Mouse (Mus musculus) heart, postnatal 0 days (tissue): ENCODE data around the gene Hoxd8. TPM values are rescaled to one million over a fixed set of nuclear protein-coding genes. Genes with fewer than 3 reads are reported as not detected.
A peak's percentile ranks its signal among the peaks of the same experiment; 100 is the strongest.

Experiments used
- ATAC-seq: fragments of 200-750 bp; cut with Nextera tagmentation; 2 replicates; pipeline ENCODE4 v1.8.0; 2017; ENCODE audit warnings: low read depth, moderate number of reproducible peaks, moderate library complexity; ENCODE audit not compliant: insufficient read depth
- DNase-seq: peaks from one replicate; pipeline ENCODE4 v3.0.0-alpha.2; 2016; ENCODE audit warnings: low spot score
- H3K27ac ChIP-seq: fragments of 300-500 bp; sonication (generic); 2 replicates; pipeline ENCODE4 v1.5.1; 2014; ENCODE audit warnings: low read depth, mild to moderate bottlenecking
- H3K27me3 ChIP-seq: fragments of 300-500 bp; sonication (generic); 2 replicates; pipeline ENCODE4 v1.6.1; 2014; ENCODE audit warnings: low read length, mixed read lengths; ENCODE audit not compliant: control insufficient read depth, insufficient read depth
- H3K36me3 ChIP-seq: fragments of 300-500 bp; sonication (generic); replicated peaks from 2 replicates; pipeline ENCODE4 v1.6.1; 2014; ENCODE audit warnings: low read length, mixed read lengths; ENCODE audit not compliant: control insufficient read depth, insufficient read depth
- H3K4me1 ChIP-seq: fragments of 300-500 bp; sonication (generic); 2 replicates; pipeline ENCODE4 v1.6.1; 2014; ENCODE audit warnings: antibody characterized with exemption; ENCODE audit not compliant: control insufficient read depth, insufficient read depth
- H3K4me2 ChIP-seq: fragments of 300-500 bp; sonication (generic); 2 replicates; pipeline ENCODE4 v1.6.1; 2014; ENCODE audit warnings: low read depth, mild to moderate bottlenecking, low read length, moderate library complexity
- H3K4me3 ChIP-seq: fragments of 300-500 bp; sonication (generic); 2 replicates; pipeline ENCODE4 v1.5.1; 2014; ENCODE audit warnings: low read depth, low read length
- H3K9ac ChIP-seq: fragments of 300-500 bp; sonication (generic); replicated peaks from 2 replicates; pipeline ENCODE4 v1.6.1; 2014; ENCODE audit warnings: low read depth, low read length, mixed read lengths
- H3K9me3 ChIP-seq: fragments of 300-500 bp; sonication (generic); replicated peaks from 2 replicates; pipeline ENCODE4 v1.6.1; 2016; ENCODE audit warnings: low read length; ENCODE audit not compliant: control insufficient read depth
- CTCF ChIP-seq: IDR thresholded peaks from 2 replicates; pipeline ENCODE4 v1.5.1; 2016; ENCODE audit warnings: antibody characterized with exemption, control low read depth, low read depth
- EP300 ChIP-seq: IDR thresholded peaks from 2 replicates; pipeline ENCODE4 v1.6.1; 2016; ENCODE audit warnings: antibody characterized with exemption, low read depth
- WGBS: fragments of 180-500 bp; shearing (Covaris S2); extraction: QIAGEN DNeasy Blood & Tissue Kit; methylation state at CpG from one replicate; pipeline ENCODE4 v1.1.7; 2014; 5-methylcytosine and 5-hydroxymethylcytosine counted together
- polyA plus RNA-seq: library from polyadenylated mRNA; unstranded; fragments of >200 nt; fragmentation: Nextera tagmentation; extraction: Ambion mirVana; gene quantifications from 2 replicates; pipeline ENCODE4 v1.2.1, GENCODE M21; 2015
- total RNA-seq: library from RNA; depleted of rRNA; stranded (reverse); fragments of >200 nt; gene quantifications from 2 replicates; pipeline ENCODE4 v1.2.3, GENCODE M21; 2014; ENCODE audit warnings: low replicate concordance

Gene Hoxd8
- total and polyA plus RNA-seq, 2 experiments from 2014 or later: 0.23 to 1.5 TPM

DNA sequence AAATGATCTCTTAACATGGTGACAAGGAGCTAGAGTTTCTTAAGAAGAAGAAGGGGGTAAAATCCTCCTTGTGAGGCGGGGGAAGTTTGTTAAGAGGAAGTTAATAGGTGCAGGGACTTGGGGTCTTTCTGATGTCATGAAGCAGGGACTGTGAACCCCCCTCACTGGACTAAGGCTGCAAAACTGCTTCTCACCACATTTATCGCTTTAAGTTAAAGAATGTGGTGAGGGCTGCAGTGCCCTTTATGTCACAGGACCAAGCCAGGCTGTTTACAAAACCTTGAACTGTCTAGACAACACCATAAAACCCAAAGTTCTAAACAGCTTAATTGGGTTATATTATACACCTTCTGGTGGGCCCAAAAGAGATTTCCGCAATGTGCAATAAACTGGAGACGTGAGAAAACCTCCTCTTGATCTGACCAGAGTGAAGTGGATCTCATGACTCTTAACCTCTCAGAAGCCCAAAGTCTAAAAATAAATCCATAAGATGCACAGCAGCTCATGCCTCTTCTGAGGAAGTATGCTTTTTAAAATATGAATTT, 19.3 kb upstream of the Hoxd8 start:
- H3K9ac ChIP-seq: no peak overlapping the region
- H3K27ac ChIP-seq: no peak overlapping the region
- peaks cover 9% of the 10 kb centered on the region; the same call in 1 of the 2 replicates for H3K4me1 ChIP-seq
- no peaks in the 10 kb centered on the region for H3K9me3 ChIP-seq
- ATAC-seq: no peak
- H3K36me3 ChIP-seq: no peaks in the 10 kb centered on the region
- TF ChIP-seq CTCF (no peak), EP300 (no peak)
- peaks cover 99% of the 10 kb centered on the region for H3K27me3 ChIP-seq
- no peak overlapping the region for H3K4me2 ChIP-seq
- DNase-seq: no peak
- 15% methylated on average over 4 of the region's 4 CpGs for WGBS
- no peak overlapping the region for H3K4me3 ChIP-seq

DNA sequence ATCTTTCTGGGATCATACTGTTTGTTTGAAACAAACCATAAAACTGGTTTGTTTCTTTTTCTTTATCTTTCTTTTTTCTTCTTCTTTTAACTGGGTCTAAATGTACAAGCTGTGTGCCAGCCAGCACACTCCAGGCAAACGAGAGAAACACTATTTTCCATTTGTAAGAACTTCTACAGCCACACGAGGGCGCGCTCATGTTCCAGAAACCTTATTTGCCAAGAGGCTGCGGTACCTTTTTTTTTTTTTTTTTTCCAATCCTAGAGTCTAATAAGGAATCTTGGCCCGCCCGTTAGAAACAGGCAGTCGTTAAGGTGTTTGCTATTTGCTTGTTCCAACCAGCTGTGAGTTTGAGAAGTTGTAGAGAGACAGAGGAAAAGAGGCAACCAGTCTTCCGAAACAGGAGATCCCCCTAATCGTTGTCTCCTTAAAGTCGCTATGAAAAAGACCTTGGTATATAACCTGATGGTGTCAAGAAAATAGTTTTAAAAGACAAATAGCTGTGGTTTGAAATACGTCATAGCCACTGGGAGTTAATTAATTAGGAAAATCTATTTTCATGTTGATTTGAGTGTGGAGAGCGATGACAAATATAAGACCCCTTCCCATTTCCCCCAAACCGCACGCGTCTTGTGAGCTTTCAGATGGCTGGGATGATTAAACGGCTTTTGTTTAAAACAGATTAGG, 18.0 kb upstream of the Hoxd8 start:
- peak; percentile 56 for TF ChIP-seq CTCF
- TF ChIP-seq EP300: no peak
- H3K27me3 ChIP-seq: peaks cover 99% of the 10 kb centered on the region

DNA sequence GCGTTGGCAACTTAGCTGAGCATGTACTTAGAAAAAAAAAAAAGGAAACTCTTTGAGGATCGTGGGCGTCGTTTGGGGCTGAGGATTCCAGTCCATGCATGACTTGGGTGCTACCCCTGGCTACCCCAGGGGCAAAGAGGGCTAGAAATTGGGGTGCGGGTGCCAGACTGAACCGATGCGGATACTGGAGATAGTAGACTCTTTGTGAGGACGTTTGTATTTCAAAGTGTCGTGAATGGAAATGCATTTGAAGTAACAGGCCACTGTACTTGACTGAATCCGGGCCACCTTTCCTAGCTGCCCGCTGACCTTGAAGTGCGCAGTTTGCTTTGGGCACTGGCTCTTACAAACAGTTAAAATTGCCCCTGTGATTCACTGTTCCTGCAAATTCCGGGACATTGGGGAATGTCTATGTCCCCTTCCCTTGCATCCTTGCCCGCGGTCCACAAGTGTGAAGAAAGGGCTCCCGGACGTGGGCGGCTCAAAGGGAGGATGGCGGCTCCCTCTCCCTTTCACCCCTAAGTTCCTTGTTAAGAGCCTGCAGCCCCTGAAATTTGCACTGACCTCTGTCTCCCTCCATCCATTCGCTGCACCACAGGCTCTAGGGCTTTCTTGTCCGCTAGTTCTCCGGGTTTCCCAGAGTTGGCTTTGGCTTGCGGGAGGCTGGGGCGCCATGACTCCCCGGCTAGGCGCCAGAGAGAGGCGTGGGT, 17.3 kb upstream of the Hoxd8 start:
- ATAC-seq (no peak), DNase-seq (no peak)
- Histone ChIP-seq H3K9me3 (no peaks in the 10 kb centered on the region), H3K27ac (no peak overlapping the region), H3K4me2 (no peak overlapping the region), H3K27me3 (peaks cover 99% of the 10 kb centered on the region), H3K36me3 (no peaks in the 10 kb centered on the region), H3K4me1 (peaks cover 4% of the 10 kb centered on the region; the same call in 1 of the 2 replicates), H3K4me3 (0 out of 2 replicates have a peak overlapping the region, but pooled peaks have one; percentile 3), H3K9ac (no peak overlapping the region)
- 2% methylated on average over 27 of the region's 27 CpGs for WGBS
- TF ChIP-seq CTCF (no peak), EP300 (no peak)

More for the DNA sequence above, 18.0 kb upstream of the Hoxd8 start:
- Histone ChIP-seq H3K36me3 (no peaks in the 10 kb centered on the region), H3K4me1 (peaks cover 9% of the 10 kb centered on the region; the same call in 1 of the 2 replicates), H3K4me3 (no peak overlapping the region), H3K4me2 (no peak overlapping the region), H3K27ac (no peak overlapping the region), H3K9ac (no peak overlapping the region), H3K9me3 (no peaks in the 10 kb centered on the region)
- 7% methylated on average over 17 of the region's 17 CpGs for WGBS
- DNase-seq (peak; percentile 69), ATAC-seq (no peak)

DNA sequence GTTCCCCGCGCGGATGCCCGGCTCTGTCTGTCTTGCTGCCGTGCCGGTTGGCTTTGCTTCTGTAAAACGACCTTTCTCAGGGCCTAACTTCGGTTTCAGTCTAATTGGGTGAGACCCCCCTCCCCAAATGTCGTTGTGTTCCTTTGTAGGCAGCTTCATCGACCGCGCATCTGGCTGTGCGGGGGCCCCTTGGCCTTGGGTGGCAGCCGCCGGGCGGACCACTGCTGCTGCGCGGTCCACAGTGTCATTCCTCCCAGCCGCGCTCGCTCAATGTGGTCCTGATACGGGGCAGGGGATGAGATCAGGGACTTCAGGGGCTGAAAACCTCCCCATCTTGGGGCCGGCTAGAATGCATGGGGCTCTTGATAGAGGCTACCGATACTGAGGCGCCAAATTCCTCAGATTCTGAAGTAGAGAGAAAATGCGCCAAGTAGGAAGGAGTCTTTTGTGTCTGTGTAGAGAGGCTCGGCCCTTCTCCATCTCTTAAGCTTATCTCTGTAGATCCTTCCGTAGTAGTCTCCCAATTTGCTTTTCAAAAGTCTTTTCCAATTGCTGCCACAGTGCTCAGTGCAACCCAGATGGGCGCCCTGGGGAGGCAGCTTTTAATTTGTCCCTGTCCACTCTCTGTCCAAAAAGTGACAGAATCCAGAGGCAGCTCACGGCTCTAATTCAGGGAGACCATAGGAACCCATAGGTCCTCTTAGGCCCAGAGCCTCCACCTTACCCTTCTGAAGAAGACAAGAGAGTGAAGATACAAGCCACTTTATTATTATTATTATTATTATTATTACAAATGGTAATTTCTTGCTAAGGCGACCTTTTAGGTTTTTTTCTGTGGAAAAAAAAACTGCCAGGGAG, 16.5 kb upstream of the Hoxd8 start:
- no peaks in the 10 kb centered on the region for H3K9me3 ChIP-seq
- H3K9ac ChIP-seq: no peak overlapping the region
- H3K27ac ChIP-seq: no peak overlapping the region
- no peak overlapping the region for H3K4me2 ChIP-seq
- peaks cover 99% of the 10 kb centered on the region for H3K27me3 ChIP-seq
- no peaks in the 10 kb centered on the region for H3K4me1 ChIP-seq
- DNase-seq (no peak), ATAC-seq (no peak)
- TF ChIP-seq CTCF (no peak), EP300 (no peak)
- 0 out of 2 replicates have a peak overlapping the region, but pooled peaks have one; percentile 3 for H3K4me3 ChIP-seq
- WGBS: 2% methylated on average over 31 of the region's 31 CpGs
- H3K36me3 ChIP-seq: no peaks in the 10 kb centered on the region

DNA sequence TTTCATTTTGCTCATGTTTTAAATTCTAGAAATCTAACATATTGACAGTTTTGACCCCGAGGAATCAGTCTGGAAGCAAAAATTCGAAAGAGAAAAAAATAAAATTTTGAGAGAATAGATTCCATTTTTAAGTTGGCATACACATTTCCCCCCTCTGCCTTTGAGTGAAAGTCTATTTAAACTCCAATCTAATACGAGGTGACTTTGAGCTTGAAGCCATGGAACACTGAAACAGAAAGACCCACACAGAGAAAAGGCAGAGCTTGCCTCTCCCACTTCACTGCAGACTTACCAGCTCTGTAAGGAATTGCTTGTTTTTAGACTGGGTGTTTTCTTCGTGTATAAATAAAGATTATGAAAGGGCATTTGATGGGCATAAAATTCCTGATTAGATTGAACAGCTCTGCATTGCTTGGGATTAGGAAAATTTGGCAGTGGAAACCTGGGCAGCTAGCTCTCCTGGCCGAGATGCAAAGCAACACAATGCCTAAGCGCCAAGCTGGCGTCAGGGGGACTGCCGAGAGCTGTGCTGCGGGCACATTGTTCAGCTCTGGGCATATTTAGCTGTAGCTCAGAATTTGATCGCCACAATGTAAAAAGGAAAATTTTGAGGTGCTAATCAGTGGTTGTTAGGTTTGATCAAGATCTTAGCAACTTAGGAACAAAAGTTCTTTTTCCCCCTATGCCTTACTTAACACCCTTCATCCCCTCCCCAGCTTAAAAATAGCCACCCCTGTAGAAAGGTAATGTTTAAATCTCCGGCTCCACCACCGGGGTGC, 15.4 kb upstream of the Hoxd8 start:
- Histone ChIP-seq H3K4me2 (no peak overlapping the region), H3K27ac (no peak overlapping the region), H3K36me3 (no peaks in the 10 kb centered on the region), H3K9me3 (no peaks in the 10 kb centered on the region), H3K27me3 (peaks cover 99% of the 10 kb centered on the region), H3K4me1 (no peaks in the 10 kb centered on the region), H3K9ac (no peak overlapping the region), H3K4me3 (no peak overlapping the region)
- 8% methylated on average over 12 of the region's 12 CpGs for WGBS
- DNase-seq (no peak), ATAC-seq (no peak)
- no peak for TF ChIP-seq CTCF
- no peak for TF ChIP-seq EP300
